Mouse (Mus musculus) CD4-positive, CD25-positive, alpha-beta regulatory T cell, adult 9 weeks (primary cell): Measurements from ENCODE around the gene Mynn. TPM values are rescaled to one million over a fixed set of nuclear protein-coding genes. Genes with fewer than 3 reads are reported as not detected.

Experiments
- polyA plus RNA-seq: library from polyadenylated mRNA; unstranded; fragments of 100-300 nt; shearing (Covaris generic); gene quantifications from one replicate; pipeline ENCODE4 v1.2.1, GENCODE M21; 2017

The Mynn gene
- polyA plus RNA-seq = 53.6 TPM

GRCm38 (mm10) chr3:30602065-30602739, at the start of gene Mynn:
TSS of gene Mynn (plus strand) at chr3:30602065.

GRCm38 (mm10) chr3:30599711-30600545, 1.9 kb upstream of the Mynn start, which contains the start of gene Actrt3:
TSS of gene Actrt3 (minus strand) at chr3:30599939.

DNA sequence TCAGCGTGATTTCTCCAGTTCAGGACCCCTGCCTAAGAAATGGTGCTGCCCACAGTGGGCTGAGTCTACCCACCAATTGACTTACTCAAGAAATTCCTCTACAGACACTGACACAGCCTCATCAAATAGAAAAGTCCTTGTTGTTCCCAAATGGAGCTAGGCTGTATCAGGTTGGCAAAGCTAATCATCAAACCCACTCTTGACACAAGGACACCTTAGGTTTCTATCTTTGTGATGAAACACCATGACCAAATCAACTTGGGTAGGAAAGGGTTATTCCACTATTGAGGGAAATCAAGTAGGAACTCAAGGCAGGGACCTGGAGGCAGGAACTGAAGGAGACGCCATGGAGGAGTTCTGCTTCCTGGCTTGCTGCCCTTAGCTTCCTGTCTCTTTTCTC, 42.3 kb downstream of the Mynn start, which contains the start of gene Lrriq4:
Gene Lrriq4 (plus strand): TSS at position 301 of the 400 bp plus-strand sequence.

DNA sequence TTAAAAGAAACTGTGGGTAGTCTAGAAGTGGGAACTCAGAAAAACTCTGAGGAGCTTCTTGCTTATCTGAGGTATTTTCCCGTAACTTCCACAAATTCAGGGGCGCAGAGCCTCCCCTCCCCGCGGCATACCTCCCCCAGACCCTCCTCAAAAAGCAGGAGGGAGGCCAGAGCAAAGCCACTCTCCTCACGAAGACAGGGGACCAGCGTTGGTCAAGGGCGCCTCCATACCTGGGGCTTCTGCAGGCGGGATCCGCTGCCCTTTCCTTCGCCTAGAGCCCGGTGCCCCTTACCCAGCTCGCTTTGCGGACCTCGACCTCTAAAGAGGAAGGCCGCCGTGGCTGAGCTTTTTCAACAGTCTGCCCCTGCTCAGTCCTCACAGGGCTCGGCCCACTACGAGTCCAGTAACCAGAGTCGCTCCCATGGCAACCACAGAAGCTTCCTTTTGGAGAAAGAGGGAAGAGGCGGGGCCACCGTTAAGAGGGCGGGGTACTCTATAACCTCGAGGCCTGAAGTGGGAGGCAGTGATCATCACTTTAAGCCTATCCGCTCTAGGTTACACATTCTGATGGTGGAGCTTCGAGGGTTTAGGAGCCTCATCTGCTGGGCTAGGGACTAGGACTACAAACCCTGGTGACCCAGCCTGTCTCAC, 45.7 kb downstream of the Mynn start, which contains the start of gene Lrrc34:
Gene Lrrc34 (minus strand): TSS at position 430 of the 651 bp plus-strand sequence.

Other genes starting within 250 kb of the Mynn start
- gene Mecom, start 54.1 kb upstream of the Mynn start, polyA plus RNA-seq = not detected
- 0.19 TPM for gene Actrt3, start 2.1 kb upstream of the Mynn start, polyA plus RNA-seq
- gene Lrriq4, start 42.4 kb downstream of the Mynn start, polyA plus RNA-seq = not detected
- gene Lrrc34, start 45.8 kb downstream of the Mynn start, polyA plus RNA-seq = not detected
- gene Lrrc31, start 97.8 kb downstream of the Mynn start, polyA plus RNA-seq = not detected
- gene Samd7, start 144.2 kb downstream of the Mynn start, polyA plus RNA-seq = not detected
- gene Sec62, start 190.8 kb downstream of the Mynn start, polyA plus RNA-seq = 88.5 TPM